Mouse (Mus musculus) gastrocnemius, postnatal 25 days (tissue): Measurements from ENCODE around the gene Plpp7. TPM values are rescaled to one million over a fixed set of nuclear protein-coding genes. Genes with fewer than 3 reads are reported as not detected.

Source experiments
- DNase-seq: peaks from one replicate; pipeline ENCODE4 v3.0.0; 2022
- total RNA-seq, 2 experiments: library from RNA; stranded (reverse); gene quantifications; 1 replicate in 1 of 2; 2 replicates in 1 of 2; pipeline ENCODE4 v1.2.3; 2021

Gene Plpp7
- total RNA-seq, 2 experiments from 2014 or later: 90.9 to 97.0 TPM

DNA sequence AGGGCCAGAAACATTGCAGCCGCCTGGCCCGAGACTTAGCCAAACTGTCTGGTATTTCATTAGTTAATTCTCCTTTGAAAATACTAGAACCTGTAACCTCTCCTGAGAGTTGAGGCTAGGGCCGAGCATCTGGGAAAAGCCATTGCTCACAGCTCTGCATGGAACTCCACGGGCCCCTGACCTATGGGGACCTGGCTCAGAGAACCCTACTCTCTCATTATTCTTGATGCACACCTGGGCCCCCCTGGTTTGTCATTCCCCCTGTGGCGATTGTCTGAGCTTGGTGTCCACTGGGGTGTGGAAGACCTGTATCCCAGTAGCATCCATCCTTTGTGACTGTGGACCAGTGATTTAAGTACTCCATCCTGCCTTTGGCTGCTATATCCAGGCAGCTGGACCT is 44.0 kb downstream of the Plpp7 start:
- DNase-seq: no peak

DNA sequence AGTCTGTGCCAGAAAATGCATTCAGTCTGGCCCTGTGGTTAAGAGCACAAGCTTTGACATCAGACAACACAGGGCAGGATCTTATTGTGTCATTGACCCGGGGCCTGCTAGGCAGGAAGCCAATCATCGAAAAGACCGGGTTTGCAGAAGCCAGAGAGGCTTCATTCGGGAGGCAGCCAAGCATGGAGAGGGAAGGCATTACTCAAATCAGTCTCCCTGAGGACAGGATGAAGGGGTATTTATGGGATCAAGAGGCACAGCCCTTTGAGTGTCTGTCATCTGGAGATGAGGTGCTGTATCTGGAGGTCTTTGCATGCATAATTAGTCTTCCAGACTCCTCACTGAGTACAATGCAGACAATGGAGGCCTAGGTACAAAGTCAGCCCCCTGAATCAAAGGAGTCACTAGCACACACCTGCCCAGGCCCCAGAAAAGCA is 45.2 kb downstream of the Plpp7 start:
- no peak for DNase-seq

DNA sequence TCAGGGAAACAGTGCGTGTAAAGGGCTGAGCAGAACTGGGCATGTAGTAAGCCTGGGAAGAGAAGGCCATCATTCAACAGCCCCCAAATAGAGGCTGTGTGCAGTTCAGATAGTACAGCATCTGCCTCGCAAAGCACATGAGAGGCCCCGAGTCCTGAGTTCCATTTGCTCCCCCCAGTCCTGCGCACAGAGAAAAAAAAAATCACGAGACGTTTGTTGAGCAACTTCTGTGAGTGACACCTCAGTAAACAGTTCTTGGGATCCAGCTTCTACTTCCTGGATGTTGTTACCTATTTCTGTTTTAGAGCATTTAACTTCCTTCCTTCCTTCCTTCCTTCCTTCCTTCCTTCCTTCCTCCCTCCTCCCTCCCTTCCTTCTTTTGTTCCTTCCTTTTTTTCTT is 46.3 kb downstream of the Plpp7 start:
- no peak for DNase-seq

DNA sequence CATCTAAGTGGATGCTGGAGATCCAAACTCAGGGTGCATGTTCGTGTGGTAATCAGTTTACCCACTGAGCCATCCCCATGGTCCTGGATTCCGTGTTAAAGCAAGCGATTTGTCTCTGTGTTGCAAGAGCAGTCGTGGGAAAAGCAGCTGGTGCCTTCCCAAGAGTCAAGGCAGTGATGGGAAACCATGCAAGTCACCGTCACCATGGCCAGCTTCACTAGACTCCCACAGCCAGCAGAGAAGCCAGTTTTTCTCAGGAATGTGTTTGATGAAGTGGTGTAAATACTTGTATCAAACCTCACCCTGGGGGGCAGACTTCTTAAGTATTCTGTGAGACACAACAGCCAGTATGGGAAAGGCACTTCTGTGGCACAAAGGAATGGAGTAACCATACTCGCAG is 47.0 kb downstream of the Plpp7 start:
- DNase-seq: no peak

DNA sequence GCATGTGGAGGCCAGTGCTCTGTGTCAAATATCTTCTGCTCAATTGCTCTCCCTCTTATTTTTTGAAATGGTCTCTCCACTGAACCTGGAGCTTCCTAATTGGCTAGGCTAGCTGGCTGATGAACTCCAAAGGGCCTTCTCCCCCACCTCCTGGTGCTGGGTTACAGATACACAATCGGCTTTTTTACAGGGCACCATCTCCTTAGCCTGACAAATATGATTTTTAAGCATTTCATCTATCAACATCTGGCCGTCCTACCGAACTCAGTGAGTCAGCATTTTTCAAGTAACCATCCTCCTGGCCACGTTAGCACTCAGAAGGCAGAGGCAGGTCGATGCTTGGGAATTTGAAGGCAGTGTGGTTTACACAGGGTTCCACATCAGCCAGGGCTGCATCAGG is 49.3 kb downstream of the Plpp7 start:
- DNase-seq: no peak

DNA sequence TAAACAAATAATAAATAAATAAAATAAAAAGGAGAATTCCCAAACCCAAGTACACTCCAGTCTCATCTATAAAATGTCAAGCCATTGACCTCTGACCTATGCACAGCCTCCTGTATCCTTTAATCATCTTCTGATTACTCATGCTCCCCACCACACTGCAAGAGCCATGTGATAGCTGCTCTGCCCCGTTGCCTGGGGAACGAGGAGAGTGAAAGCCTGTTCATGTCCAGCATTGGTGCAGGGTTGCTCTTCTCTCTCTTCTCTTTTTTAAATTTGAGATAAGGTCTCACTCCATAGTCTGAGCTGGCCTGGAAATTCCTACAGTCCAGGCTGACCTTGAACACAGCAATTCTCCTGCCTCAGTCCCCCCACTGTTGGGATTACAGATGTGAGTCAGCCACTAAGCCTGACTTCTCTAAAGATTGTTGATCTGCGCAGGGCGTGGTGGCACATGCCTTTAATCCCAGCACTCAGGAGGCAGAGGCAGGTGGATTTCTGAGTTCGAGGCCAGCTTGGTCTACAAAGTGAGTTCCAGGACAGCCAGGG is 51.4 kb downstream of the Plpp7 start:
- no peak for DNase-seq

DNA sequence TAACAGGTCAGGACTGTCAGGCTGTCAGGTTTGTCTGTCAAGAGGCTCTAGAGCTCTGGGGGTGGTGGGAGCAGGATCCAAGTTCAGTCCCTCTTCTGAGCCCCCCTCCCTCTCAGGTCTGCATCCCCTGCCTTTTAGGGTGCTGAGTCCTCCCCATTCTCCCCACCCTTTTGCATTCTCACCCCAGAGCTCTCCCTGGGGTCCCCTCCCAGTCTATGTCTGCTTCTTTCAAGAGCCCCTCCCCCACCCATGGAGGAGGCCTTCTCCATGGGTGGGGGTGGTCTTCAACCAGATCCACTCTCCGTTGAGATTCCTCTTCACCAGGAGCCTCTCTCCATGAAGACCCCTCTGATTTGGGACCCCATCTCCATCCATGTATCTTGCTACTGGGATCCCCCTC is 54.8 kb downstream of the Plpp7 start:
- no peak for DNase-seq

DNA sequence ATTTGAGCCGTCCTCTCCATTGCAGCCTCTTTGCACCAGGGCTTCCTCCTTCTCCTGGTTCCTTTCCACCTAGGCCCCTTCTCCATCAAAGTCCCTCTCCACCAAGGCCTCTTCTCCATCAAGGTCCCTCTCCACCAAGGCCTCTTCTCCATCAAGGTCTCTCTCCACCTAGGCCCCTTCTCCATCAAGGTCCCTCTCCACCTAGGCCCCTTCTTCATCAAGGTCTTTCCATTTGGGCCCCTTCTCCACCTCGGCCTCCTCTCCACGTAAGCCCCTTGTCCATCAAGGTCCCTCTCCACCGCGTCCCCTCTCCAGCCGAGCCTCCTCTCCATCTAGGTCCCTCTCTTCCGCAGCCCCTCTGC is 55.2 kb downstream of the Plpp7 start:
- no peak for DNase-seq

DNA sequence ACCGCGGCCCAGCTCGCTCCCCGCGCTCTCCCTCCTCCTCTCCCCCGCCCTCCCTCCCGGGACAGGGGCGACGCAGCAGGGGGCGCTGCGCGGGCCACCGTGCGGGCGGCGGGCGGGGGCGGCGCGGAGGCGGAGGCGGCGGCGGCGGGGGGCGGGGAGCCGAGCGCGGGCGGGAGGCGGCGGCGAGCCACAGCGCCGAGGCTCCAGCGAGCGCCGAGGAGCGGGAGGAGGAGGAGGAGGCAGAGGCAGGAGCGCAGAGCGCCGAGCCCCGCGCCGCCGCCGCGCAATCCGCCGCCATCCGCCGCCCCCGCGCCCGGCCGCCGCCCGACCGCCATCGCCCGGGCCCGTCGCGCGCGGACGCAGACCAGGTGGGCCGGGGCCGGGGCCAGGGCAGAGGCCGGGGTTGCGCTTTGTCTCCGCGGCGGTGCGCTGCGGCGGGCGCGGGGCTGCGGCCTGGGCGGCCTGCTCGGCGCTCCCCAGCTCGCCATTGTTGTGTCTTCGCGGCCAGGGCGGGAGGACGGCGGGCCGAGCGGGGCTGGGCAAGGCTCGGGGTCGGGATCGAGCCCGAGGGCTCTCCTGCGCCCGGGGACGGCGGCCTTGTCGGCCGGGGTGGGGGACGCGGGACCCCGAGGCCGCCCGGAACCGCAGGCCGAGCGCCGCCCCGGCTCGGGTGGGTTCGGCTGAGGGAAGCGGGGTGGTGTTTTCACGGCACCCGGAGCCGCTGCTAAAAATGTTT is 55.8 kb downstream of the Plpp7 start, which contains the start of gene Prrc2b:
Gene Prrc2b (plus strand): TSS at position 159 of the 736 bp plus-strand sequence.
- DNase-seq: peak; percentile 73

DNA sequence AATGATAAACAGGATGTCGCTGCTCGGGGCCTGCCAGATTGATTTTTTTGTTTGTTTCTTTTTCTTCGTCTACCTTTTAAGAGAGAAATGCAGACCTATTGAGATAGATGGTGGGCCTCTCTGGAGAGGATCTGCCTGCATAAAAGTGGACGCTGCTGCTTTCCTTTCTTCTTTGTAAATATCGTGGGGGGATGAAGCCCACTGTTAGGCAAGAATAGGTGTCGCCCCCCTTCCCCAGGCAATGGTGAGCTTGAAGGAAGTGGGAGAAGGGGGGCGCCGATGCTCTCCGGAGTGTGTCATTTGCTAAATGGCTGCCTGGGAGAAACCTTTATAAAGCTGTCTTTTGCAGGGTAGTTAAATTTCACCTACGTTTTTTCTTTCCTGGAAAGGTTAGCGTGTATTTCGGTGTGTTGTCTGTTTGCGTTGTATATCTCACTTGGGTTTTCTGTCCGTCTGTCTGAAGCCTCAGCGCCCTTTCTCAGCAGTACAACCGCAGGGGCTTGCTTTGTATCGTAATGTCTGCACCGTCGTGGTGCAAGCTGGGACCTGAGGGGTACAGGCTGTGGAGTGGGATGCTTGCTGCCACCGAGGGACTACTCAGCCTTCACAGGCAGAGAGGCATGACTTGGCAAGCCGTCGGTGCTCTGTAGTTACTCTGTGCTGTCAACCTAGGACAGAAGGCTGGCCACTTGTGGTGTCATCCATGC is 56.5 kb downstream of the Plpp7 start:
- no peak for DNase-seq

DNA sequence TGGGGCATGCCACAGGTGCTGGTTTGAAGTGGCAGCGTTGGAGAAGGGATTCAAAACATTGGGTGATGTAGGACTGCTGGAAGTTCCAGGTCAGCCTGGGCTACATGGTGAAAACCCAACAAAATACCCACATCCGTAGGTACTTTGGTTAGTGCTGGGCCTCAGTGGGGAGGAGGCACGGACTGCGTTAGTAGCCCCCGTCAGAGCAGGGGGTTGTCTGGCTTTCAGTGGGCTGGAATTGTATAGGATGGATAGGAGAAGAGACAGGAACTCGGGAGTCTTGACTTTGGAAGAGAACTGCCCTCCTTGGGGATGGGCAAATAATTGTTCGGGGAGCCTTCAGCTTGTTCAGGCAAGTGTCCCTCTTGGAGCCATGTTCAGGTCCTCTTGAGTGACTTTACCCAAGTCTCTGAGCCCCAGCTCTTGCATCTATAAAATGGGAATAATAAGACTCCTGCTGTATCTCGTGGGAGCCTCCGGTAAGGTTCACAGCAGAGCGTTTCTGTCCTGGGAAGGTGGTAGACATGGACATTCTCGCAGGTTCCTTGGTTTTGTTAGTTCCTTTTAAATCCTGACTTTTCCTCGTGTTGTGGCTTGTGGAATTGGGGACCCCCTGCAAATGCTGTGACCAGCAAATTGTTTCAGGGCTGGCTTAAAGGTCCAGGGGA is 57.2 kb downstream of the Plpp7 start:
- DNase-seq: no peak

DNA sequence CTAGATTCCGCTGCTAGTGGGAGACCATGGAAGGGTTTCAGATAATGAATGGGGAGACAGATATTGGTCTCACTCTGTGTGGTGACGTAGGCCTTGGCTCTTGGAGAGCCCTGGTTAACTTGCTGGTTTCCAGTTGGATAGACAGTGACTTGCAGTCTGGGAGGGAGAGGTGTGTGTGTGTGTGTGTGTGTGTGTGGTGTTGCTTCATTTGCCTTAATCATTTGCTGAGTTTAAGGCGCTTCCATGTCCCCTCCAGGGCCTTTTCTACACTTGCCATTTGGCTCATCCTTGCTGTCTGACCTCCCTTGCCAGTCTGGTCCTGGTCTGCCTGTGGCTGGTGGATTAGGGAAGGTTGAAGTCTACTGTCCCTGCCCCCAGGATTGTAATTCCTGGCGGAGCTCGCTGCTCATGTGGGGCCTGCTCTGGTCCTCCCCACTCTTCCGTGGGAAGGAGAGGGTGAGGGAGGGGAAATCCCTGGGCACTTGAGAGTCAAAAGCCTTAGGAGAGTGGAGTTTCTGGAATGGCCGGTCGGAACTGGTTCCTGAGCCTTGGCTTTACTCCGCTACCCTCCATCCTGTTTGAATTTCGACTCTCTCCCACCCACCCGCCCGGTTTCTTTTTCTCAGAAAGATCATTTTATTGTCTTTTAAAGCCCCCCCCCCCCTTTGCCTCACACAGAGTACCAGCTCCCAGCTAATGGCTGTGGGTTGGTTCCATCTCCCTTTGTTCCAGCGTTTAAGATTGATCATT is 57.9 kb downstream of the Plpp7 start:
- no peak for DNase-seq

DNA sequence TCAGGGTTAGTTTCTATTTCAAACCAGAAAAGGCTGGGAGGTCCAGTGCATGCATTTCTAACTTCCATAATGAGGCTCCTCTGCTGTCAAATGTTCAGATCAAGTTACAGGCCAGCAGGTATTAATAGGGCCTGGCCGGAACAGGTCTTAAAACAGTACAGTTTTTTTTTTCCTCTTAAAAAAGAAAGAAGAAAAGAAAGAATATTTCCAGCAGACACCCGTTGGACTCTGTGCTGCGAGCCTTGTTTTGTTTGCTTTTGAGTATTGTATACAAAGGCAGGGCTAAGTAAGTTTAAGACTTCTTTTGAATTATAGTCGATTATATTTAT is 58.4 kb downstream of the Plpp7 start:
- DNase-seq: no peak

DNA sequence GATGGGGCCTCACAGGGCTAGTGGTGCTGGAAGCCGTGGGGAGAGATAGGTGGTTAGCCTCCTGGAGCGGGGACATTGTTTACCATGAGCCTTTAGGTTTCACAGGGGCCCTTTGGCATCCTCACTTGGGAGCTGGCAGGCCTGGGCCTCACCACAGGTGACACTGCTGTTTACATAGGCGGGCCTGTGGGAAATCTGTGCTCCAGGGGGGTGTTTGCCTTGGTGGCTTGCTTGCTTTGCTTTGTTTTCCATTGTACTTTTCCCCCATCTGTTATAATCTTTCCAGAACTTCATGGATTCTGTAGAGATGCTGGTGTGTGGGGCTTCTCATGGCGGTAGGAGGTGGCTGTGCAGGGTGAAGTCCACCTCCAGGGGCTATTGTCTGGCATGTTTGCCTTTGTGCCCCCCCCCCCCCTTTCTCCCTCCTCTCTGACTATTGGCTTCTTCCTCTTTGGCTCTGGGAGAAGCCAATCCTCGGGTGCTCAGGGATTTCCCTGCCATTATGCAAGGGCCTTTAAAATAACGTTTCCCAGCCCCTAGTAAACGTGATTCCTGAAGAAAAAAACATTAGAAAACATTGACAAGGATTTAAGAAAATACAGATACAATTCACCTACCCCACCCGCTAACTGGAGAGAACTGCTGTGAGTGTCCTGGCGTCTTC is 59.1 kb downstream of the Plpp7 start:
- DNase-seq: no peak

DNA sequence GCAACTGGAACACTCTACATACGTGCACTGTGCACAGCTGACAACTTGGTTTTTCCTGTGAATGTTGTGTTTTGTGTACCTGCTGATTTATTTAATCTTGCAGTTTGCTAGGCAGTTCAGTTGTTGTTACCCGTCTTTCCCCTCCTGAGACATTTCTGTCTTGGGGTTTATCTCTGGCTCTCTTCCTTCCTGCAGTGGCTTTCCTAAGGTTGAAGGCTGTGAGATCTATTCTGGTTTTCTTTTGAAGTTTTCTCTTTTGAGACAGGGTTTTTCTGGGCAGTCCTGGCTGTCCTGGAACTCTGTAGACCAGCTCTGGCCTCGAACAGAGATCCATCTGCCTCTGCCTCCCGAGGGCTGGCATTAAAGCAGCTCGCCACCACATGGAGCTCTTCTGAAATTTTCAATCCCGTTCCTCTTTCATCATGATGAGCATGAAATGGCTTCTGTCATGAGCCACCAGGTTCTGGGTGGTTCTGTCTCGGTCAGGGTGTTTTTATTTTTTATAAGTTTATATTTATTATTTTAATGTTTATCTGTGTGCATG is 59.7 kb downstream of the Plpp7 start:
- no peak for DNase-seq

DNA sequence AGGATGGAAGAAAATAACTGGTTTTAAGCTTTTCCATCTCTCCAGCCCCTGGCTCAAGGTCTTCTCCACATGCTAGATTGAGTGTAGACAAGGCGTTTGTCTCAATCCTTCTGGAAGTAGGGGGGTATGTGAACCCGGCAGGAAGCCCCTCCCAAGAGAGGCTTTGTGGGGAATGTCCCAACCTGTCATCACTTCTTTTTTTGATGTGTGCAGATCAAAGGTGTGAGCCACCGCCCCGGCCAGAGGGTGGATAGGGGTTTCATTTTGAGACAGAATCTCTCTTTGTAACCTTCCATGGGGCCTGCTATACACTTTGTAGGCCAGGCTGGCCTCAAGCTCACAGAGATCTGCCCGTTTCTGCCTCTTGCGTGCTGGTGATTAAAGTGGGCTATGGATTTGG is 60.3 kb downstream of the Plpp7 start:
- DNase-seq: no peak

DNA sequence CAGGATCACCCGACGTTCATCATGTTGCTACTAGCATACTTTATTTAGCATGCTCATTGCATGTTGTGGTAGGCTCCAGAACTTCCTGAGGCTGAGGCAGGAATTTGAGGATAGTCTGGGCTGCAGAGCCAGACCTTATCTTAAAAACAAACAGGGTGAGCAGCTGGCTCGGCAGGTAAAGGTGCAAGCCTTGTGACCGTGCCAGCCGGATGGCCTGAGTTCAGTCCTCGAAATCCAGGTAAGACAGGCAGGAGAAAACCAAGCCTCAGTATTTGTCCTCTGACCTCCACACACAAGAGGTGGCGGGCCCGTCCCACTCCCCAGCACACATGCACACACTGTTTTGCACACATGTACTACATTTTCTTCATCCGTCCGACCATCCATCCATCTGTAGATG is 61.3 kb downstream of the Plpp7 start:
- DNase-seq: no peak

DNA sequence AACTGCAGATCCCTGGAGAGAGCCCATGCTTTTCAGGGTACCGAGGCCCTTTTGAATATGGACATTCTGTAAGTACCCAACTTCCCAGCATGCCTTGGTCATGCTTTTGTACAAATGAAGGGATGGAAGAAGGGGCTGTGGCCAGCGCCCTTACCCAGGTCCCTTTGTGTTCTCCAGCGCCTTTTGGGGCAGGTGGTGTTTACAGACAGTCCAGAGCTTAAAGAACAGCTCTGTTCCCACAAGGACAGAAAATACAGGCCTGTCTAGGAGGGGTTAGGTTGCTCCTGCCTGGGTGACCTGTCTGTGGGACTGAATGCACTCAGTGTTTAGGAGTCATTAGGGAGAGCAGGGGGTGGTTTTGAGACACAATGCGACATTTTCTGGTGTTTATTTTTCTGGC is 62.0 kb downstream of the Plpp7 start:
- DNase-seq: no peak

DNA sequence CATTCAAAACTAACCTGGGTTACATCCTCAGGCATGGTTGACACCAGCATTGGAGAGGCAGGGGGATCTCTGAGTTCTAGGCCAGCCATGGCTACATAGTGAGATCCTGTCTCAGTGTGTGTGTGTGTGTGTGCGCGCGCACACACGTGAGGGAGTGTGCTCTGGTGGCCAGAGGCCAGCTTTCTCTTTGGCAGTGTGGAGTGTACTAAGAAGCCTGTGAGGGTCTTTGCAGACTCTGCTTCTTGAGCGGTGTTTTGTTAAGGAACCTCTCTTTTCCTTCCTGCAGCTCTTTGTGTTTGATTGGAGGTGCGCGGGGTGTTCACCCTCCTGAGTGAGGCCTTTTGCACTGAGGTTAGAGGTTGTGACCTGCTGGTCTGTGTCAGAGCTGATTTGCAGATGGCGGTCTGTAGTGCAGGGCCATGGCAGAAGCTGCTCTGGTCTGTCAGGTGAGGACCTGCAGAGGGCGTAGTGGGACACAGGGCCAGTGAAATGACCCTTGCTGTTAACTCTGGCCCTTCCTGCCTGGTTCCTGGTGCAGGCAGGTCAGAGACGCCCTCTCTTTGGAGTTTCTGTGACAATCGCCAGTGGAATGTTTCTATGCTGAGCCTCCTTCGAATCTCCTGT is 63.4 kb downstream of the Plpp7 start:
- no peak for DNase-seq
